Comparison of ENCODE assay signal across 13 mouse cellular contexts in the genomic region with DNA sequence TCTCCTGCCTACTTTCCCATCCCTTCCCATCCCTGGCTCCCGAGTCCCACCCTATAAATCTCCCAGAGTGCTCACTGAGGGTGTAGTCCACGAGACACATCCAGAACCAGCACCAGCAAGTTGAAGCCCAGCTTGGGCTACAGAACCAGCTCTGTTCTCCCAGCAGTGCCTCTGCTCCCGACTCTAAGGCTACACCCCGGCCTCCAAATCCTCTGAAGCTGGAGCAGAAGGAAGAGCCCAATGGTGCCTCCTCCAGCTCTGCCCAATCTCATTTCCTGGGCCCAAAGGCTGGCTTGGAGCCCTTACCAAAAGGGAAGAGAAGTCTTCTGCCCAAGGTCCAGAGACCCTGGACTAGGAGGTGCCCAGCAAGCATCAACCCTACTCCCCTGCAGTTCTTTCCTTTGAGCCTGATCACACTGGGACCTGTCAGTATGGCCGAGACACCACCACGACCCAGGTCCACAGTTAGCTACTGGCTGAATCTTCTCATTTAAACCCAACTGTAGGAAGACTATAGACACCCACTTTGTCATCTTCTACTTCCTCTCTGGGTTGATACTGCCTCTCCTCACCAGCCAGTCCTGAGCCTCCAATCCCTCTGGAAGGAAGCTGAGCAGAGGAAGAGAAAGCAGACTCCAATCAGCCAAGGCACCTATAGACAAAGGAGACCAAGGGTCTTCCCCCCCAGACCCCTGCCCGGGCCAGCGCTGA. TPM values are rescaled to one million over a fixed set of nuclear protein-coding genes. Genes with fewer than 3 reads are reported as not detected.
DNase-seq lines count a peak whose midpoint lies in the region; ATAC-seq lines count a peak whose summit lies in the region.
"Had no signal": no experiment of that assay in that cellular context is flagged by ENCODE, and none has a peak within 500 bp of the region (broad histone marks: within the 10 kb centered on the region; RNA-seq: fewer than 3 reads in every experiment).

No protein-coding gene starts in this region.

- 78% methylated on average over 8 of the region's 8 CpGs for WGBS in kidney, embryonic 15.5 days
- WGBS in neural tube, embryonic 11.5 days: 79% methylated on average over 8 of the region's 8 CpGs
- 65% methylated on average over 8 of the region's 8 CpGs for WGBS in macrophage (ENCODE audit: missing documents)

- DNase-seq in frontal cortex, postnatal 10 days (ENCODE audit: low spot score in 2 of 2): peak; percentile 5 to 8
- DNase-seq in kidney, adult 9 months: no peak
- peak; percentile 6 for DNase-seq in neural tube, embryonic 11.5 days (ENCODE audit: low spot score)
- DNase-seq in neural tube, embryonic 10.5 days (ENCODE audit: extremely low spot score, low spot score): no peak
- no peak for DNase-seq in embryo, embryonic 10.5 days (ENCODE audit: low spot score)
- DNase-seq: lung, embryonic 14.5 days; thymus, postnatal 36 days had no signal

- 0 out of 2 replicates have a peak overlapping the region, but pooled peaks have one; percentile 5 for H3K9ac ChIP-seq in kidney, embryonic 15.5 days
- H3K9ac ChIP-seq in neural tube, embryonic 11.5 days (ENCODE audit: low read length): no peak overlapping the region
- H3K9ac ChIP-seq: lung, embryonic 14.5 days had no signal

- H3K9me3 ChIP-seq in kidney, embryonic 15.5 days (replicated peaks): no peaks in the 10 kb centered on the region
- no peaks in the 10 kb centered on the region for H3K9me3 ChIP-seq in neural tube, embryonic 11.5 days (ENCODE audit: control insufficient read depth, low read length)
- H3K9me3 ChIP-seq: midbrain, embryonic 10.5 days had no signal

- H3K4me3 ChIP-seq in kidney, embryonic 15.5 days (replicated peaks): no peak overlapping the region
- H3K4me3 ChIP-seq in neural tube, embryonic 11.5 days (ENCODE audit: low read depth, low read length): no peak overlapping the region
- H3K4me3 ChIP-seq in macrophage (ENCODE audit: inconsistent target): no peak overlapping the region
- H3K4me3 ChIP-seq: midbrain, embryonic 10.5 days; myocyte had no signal

- peaks cover 3% of the 10 kb centered on the region; the same call in 1 of the 2 replicates for H3K36me3 ChIP-seq in kidney, embryonic 15.5 days
- peaks cover 3% of the 10 kb centered on the region for H3K36me3 ChIP-seq in neural tube, embryonic 11.5 days (ENCODE audit: control insufficient read depth, insufficient read depth, low read length)
- H3K36me3 ChIP-seq in macrophage (ENCODE audit: inconsistent target): peaks cover 10% of the 10 kb centered on the region

- no peak overlapping the region for H3K4me2 ChIP-seq in kidney, embryonic 15.5 days
- H3K4me2 ChIP-seq in neural tube, embryonic 11.5 days (ENCODE audit: low read depth): no peak overlapping the region
- H3K4me2 ChIP-seq: lung, embryonic 14.5 days had no signal

- no peak for ATAC-seq in frontal cortex, adult (ENCODE audit: low TSS enrichment)
- ATAC-seq in kidney, embryonic 15.5 days (replicated peaks; ENCODE audit: low FRiP score): no peak
- ATAC-seq in neural tube, embryonic 11.5 days (ENCODE audit: insufficient read depth, low FRiP score, low TSS enrichment): no peak
- ATAC-seq: inflammation-experienced regulatory T-cells, adult 6 months had no signal

- H3K27me3 ChIP-seq in kidney, embryonic 15.5 days: no peaks in the 10 kb centered on the region
- H3K27me3 ChIP-seq in neural tube, embryonic 11.5 days (ENCODE audit: control insufficient read depth, insufficient read depth, low read length): no peaks in the 10 kb centered on the region

- H3K27ac ChIP-seq in kidney, embryonic 15.5 days: no peak overlapping the region
- H3K27ac ChIP-seq in neural tube, embryonic 11.5 days (ENCODE audit: low read depth, low read length): no peak overlapping the region
- peak overlapping the region; percentile 19 for H3K27ac ChIP-seq in macrophage
- H3K27ac ChIP-seq: midbrain, embryonic 10.5 days had no signal

- peaks cover 88% of the 10 kb centered on the region for H3K4me1 ChIP-seq in kidney, embryonic 15.5 days
- H3K4me1 ChIP-seq in neural tube, embryonic 11.5 days (ENCODE audit: control insufficient read depth, insufficient read depth, low read length): peaks cover 43% of the 10 kb centered on the region

- H3K79me2 ChIP-seq in macrophage (ENCODE audit: inconsistent target): peaks cover 92% of the 10 kb centered on the region

RNA-seq across cellular contexts. Expression of a gene that starts 8.6 kb away (rescaled TPM):
- polyA plus RNA-seq in kidney, embryonic 15.5 days (2015; fragmentation: Nextera tagmentation; extraction: Ambion mirVana): 47.4 and 48.4 TPM in 2 replicates
- 41.1 and 42.7 TPM in 2 replicates for polyA plus RNA-seq in neural tube, embryonic 11.5 days (2014; fragmentation: Nextera tagmentation; extraction: Ambion mirVana)
- total RNA-seq in macrophage (2018; cell fraction: chromatin; rRNA removed): 100 to 1,000 TPM in 13 of 26 experiments, 10 to 100 TPM in 13; 10.5 to 341 (median 94.0) TPM
- 10 to 100 TPM; 24.5 to 71.8 (median 47.2) TPM for total RNA-seq in macrophage (2018; cell fraction: cytosol; rRNA removed)
- 100 to 1,000 TPM in 7 of 26 experiments, 10 to 100 TPM in 19; 11.4 to 146 (median 63.2) TPM for total RNA-seq in macrophage (2018; cell fraction: nucleus; rRNA removed)
- polyA plus RNA-seq in macrophage (2018): 31.9 to 58.0 TPM (median 47.9 TPM) in 3 replicates

RNA-seq across cellular contexts. Expression of a gene that starts 27.3 kb away (rescaled TPM):
- 18.1 and 22.2 TPM in 2 replicates for polyA plus RNA-seq in kidney, embryonic 15.5 days (2015; fragmentation: Nextera tagmentation; extraction: Ambion mirVana)
- 17.9 and 18.6 TPM in 2 replicates for polyA plus RNA-seq in neural tube, embryonic 11.5 days (2014; fragmentation: Nextera tagmentation; extraction: Ambion mirVana)
- 1 to 10 TPM in 20 of 26 experiments, under 1 TPM in 5, not detected in 1; 0.41 to 8.4 (median 1.8) TPM for total RNA-seq in macrophage (2018; cell fraction: chromatin; rRNA removed)
- 1 to 10 TPM in 7 of 26 experiments, under 1 TPM in 19; 0.08 to 1.6 (median 0.71) TPM for total RNA-seq in macrophage (2018; cell fraction: cytosol; rRNA removed)
- total RNA-seq in macrophage (2018; cell fraction: nucleus; rRNA removed): 1 to 10 TPM in 18 of 26 experiments, under 1 TPM in 7, not detected in 1; 0.31 to 9.6 (median 1.6) TPM
- polyA plus RNA-seq in macrophage (2018): 0.22 to 4.2 TPM (median 1.5 TPM) in 3 replicates

RNA-seq across cellular contexts. Expression of a gene that starts 32.0 kb away (rescaled TPM):
- polyA plus RNA-seq in kidney, embryonic 15.5 days (2015; fragmentation: Nextera tagmentation; extraction: Ambion mirVana): 39.7 and 43.4 TPM in 2 replicates
- 30.0 and 35.3 TPM in 2 replicates for polyA plus RNA-seq in neural tube, embryonic 11.5 days (2014; fragmentation: Nextera tagmentation; extraction: Ambion mirVana)
- total RNA-seq in macrophage (2018; cell fraction: chromatin; rRNA removed): 10 to 100 TPM in 22 of 26 experiments, 1 to 10 TPM in 4; 6.7 to 33.0 (median 16.8) TPM
- total RNA-seq in macrophage (2018; cell fraction: cytosol; rRNA removed): 10 to 100 TPM; 14.9 to 31.6 (median 22.0) TPM
- 10 to 100 TPM; 11.6 to 41.7 (median 24.0) TPM for total RNA-seq in macrophage (2018; cell fraction: nucleus; rRNA removed)
- 17.7 to 29.9 TPM (median 27.6 TPM) in 3 replicates for polyA plus RNA-seq in macrophage (2018)

RNA-seq across cellular contexts. Expression of a gene that starts 36.3 kb away (rescaled TPM):
- 122 and 135 TPM in 2 replicates for polyA plus RNA-seq in kidney, embryonic 15.5 days (2015; fragmentation: Nextera tagmentation; extraction: Ambion mirVana)
- polyA plus RNA-seq in neural tube, embryonic 11.5 days (2014; fragmentation: Nextera tagmentation; extraction: Ambion mirVana): 74.2 and 81.9 TPM in 2 replicates
- total RNA-seq in macrophage (2018; cell fraction: chromatin; rRNA removed): 10 to 100 TPM in 18 of 26 experiments, 1 to 10 TPM in 8; 3.7 to 22.1 (median 11.9) TPM
- total RNA-seq in macrophage (2018; cell fraction: cytosol; rRNA removed): 10 to 100 TPM; 40.2 to 65.6 (median 52.9) TPM
- 10 to 100 TPM; 12.0 to 52.2 (median 25.1) TPM for total RNA-seq in macrophage (2018; cell fraction: nucleus; rRNA removed)
- polyA plus RNA-seq in macrophage (2018): 28.1 to 59.1 TPM (median 48.0 TPM) in 3 replicates

RNA-seq across cellular contexts. Expression of a gene that starts 47.1 kb away (rescaled TPM):
- polyA plus RNA-seq in kidney, embryonic 15.5 days (2015; fragmentation: Nextera tagmentation; extraction: Ambion mirVana): 0.10 and 0.13 TPM in 2 replicates
- polyA plus RNA-seq in neural tube, embryonic 11.5 days (2014; fragmentation: Nextera tagmentation; extraction: Ambion mirVana): not detected in 2 replicates
- not detected for total RNA-seq in macrophage (2018; cell fraction: chromatin; rRNA removed)
- under 1 TPM in 2 of 26 experiments, not detected in 24; 0.04 to 0.09 TPM for total RNA-seq in macrophage (2018; cell fraction: cytosol; rRNA removed)
- total RNA-seq in macrophage (2018; cell fraction: nucleus; rRNA removed): not detected
- not detected in 3 replicates for polyA plus RNA-seq in macrophage (2018)
- polyA plus RNA-seq: inflammation-experienced regulatory T-cells, adult 6 months had no signal

Comparison
In these comparisons a context has a peak if more than half of its experiments do, and no peak if none do; other contexts are left out.
1. DNase-seq: peak in frontal cortex, postnatal 10 days (2 of 2) and neural tube, embryonic 11.5 days (single experiment); none in kidney, adult 9 months (single experiment), neural tube, embryonic 10.5 days (single experiment) and embryo, embryonic 10.5 days (single experiment).